Mouse (Mus musculus): ENCODE measurements at regions not wholly inside any gene's neighbourhood (a gene's known extent, or its start where the extent isn't known, plus 50 kb on each side); places are given as distances from the start of the nearest gene placed in this dataset.

DNA sequence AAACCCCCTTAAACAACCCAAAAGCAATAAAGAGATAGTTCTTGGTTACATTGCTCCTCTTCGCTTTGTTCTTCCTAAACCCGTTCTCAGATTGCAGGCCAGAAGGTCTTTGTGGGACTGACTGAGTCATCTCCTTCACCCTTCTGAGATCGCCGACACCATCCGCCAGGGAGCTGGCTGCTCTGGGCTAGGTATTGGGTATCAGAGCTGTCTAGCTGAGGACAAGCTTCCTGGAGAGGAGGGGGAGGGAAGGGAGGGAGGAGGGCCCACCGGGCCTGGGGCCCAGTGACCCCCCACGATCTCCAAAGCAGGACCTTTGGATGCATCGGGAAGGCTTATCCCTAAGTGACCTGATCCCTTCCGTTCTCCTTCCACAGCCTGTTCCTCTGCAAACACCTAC is 65.0 kb downstream of the Foxi3 start:
- no peak for TF ChIP-seq POLR2AphosphoS5 (IDR thresholded peaks at IDR 0.05; ENCODE audit: insufficient replicate concordance, low read depth, low read length)
- TF ChIP-seq TAL1 (conservative IDR thresholded peaks at IDR 0.05; ENCODE audit: low read depth, low read length), result no peak
- no peak for TF ChIP-seq CTCF (IDR thresholded peaks at IDR 0.05; ENCODE audit: low read depth, low read length)
- no peak for TF ChIP-seq GATA1 (IDR thresholded peaks at IDR 0.05; ENCODE audit: borderline replicate concordance, low read length)
